Mouse (Mus musculus) heart, adult 2 months (tissue): ENCODE results near the gene Pde12.

Source experiments
- CTCF ChIP-seq: fragments of 200-600 bp; IDR thresholded peaks from 2 replicates; pipeline ENCODE4 v1.8.1; 2022; ENCODE audit warnings: antibody characterized with exemption, mild to moderate bottlenecking, moderate library complexity
- EP300 ChIP-seq: fragments of 200-500 bp; IDR thresholded peaks from 2 replicates; pipeline ENCODE4 v1.6.1; 2011; ENCODE audit warnings: low read depth, low read length, control low read depth; ENCODE audit not compliant: insufficient read depth
- POLR2A ChIP-seq: fragments of 200-500 bp; IDR thresholded peaks from 2 replicates; pipeline ENCODE4 v1.6.1; 2011; ENCODE audit warnings: mild to moderate bottlenecking, low read depth, low read length, control low read depth; ENCODE audit not compliant: insufficient read depth

- TF ChIP-seq CTCF = no peak
- no peak for TF ChIP-seq POLR2A
- TF ChIP-seq EP300 = no peak
Measured at GRCm38 (mm10) chr14:26663851-26664250, 5.8 kb downstream of the Pde12 start.
